Mouse (Mus musculus): ENCODE results near the gene Fosl2. TPM values are rescaled to one million over a fixed set of nuclear protein-coding genes. Genes with fewer than 3 reads are reported as not detected.

Fosl2 gene
- total RNA-seq, 2 experiments from 2014 or later, result 9.9 to 12.4 TPM

DNA sequence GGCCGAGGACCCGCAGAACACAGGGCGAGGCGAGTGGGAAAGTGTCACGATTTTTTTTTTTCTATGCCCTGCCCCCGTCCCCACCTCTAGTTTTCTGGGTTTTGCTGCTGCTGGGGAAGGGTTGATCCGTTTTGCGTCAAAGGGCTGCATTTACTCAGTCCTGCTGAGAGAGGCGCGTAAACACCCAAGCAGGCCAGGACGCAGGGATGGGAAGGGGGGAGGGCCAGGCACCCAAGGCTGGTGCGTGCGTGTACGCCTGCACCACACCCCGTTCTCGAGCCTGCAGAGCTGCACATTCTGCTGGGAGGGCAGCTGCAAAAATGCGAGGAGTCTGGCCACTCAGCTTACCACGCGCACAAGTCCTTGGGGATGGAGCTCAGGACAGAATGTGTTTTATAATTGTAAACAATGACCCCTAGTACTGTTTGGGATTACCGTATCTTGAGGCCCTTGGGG, 2.0 kb upstream of the Fosl2 start:
- peak; percentile 91 for DNase-seq

DNA sequence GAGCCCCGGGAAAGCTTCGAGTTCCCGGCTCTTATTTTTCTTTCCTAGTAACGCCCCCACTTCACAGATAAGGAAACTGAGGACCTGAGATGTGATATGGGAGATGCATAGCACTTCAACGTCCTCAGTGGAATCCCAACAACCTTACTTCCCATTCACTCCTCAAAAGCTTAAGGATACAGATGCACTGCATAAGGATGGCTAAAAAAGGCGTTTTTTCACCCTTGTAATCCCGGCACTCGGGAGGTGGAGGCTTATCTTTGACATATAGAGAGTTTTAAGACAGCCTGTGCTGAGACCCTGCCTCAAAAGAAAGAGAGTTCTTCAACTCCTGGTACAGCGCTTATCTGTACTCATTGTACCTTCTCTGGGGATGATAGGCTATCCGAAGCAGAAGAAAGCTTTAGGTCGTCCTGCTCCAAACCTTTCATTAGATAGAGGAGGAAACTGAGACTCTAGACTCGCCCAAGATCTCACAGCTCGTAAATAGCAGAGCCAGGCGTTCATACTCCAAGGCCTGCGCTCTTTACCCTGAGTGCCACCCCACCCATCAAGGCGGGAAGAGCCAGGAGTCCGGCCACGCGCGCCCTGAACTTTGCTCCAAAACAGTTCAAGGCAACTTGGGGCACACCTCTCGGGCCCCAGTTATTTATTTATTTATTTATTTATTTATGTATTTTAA, 1.4 kb upstream of the Fosl2 start:
- DNase-seq, result peak; percentile 45

GRCm38 (mm10) chr5:32134903-32135335, 682 bp upstream of the Fosl2 start:
- no peak for DNase-seq

- DNase-seq, result peak; percentile 82
Measured at GRCm38 (mm10) chr5:32136301-32136863, 781 bp downstream of the Fosl2 start.

DNA sequence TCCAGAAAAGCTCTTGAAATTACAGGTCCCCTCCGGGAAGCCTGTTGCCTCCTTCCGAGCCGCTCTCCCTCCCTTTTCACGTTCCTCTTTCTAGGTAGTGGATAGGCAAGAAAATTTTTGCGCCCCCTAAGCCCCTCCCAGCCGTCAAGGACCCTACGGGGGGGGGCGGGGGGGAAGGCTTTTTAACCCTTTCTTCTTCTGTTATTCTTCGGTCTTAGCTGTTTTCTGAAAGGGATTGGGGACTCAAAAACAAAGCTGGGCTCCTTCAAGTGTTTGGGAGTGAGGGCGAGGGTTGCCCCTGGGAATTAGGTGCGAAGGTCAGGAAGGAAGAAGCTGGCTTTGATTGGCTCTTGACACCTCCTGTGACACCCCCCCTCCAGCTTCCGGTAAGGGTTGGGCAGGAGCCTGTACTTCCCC, 1.5 kb downstream of the Fosl2 start:
- no peak for DNase-seq

GRCm38 (mm10) chr5:32138446-32139195, 3.0 kb downstream of the Fosl2 start:
- peak; percentile 52 for DNase-seq

DNA sequence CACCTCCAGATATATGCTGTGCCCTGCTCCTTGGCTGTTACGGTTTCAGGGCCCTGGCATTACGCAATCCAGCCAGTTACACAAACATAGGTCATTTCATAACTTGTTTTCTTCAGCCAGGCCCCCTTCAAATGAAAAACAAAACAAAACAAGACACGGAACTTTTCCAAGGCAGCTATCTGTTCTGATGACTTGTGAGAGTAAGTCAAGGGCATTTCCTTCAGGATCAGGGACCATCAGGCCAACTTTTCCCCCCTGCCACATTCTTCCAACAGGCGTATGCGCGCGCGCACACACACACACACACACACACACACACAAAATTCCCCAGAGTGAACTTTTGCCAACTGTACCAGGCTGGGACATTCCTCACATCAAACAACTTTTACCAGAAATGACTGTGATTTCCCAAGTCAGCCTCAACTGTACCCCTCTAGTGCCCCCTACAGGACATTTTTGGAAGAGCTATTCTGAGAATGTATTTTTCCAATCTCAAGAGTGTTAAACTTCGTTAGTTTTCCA, 4.0 kb downstream of the Fosl2 start:
- DNase-seq, result peak; percentile 38

- DNase-seq, result no peak
Measured at GRCm38 (mm10) chr5:32141899-32142298, 6.3 kb downstream of the Fosl2 start.

GRCm38 (mm10) chr5:32143433-32143970, 7.9 kb downstream of the Fosl2 start:
- DNase-seq, result no peak

DNA sequence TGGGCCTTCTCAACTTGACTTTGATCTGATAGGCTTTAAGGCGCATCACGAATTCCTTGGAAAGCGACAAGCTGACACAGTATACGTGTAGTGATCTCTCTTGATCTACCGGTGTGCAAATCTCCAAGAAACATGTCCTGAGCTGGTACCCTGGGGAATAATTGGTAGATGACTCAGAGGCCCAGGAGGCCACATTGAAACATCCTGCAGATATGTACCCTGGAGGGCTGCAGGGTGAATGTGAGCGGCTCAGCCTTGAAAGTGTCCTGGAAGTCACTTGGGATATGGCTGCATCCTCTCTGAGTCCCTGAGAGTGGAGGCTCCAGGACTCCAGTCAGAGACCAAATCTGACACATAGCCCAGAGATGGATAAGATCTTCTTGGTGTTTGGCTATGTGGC, 10.7 kb downstream of the Fosl2 start:
- no peak for DNase-seq

GRCm38 (mm10) chr5:32148593-32148992, 13.0 kb downstream of the Fosl2 start:
- DNase-seq, result no peak

- DNase-seq, result no peak
Measured at GRCm38 (mm10) chr5:32151244-32151643, 15.6 kb downstream of the Fosl2 start.

GRCm38 (mm10) chr5:32152725-32153417, 17.3 kb downstream of the Fosl2 start:
- DNase-seq, result no peak

- no peak for DNase-seq
Measured at GRCm38 (mm10) chr5:32153418-32153740, 17.8 kb downstream of the Fosl2 start.

DNA sequence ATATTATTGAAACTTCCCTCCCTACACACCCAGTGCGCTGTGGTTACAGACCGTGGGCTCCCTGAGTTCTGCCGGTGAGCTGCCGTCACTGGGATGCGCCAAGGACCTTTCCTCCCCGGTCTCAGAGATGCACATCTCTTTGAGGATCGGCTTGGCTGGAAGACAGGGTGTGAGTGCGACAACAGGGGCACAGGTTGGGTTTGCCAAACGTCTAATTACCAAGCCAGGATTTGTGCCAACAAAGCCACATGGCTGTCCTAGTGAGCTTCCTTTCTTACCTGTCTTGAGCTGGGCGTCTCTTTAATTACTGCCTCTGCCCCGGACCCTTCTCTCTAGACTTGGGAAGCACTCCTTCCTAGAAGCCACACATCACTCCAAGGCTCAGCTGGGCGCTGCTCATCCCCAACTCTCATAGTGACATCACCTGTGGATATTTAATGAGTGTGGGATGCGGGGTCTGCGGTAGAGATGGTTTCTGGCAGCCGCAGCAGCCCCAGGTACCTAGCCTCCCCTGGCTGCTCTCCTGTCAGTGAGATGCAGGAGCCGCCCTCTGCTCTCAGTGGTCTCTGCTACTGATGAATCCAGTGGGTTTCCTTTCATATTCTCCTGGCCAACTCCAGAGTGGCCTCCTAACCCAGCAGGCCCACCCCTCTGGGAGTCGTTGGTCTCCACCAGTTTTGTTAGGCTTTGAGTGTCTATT, 18.3 kb downstream of the Fosl2 start:
- DNase-seq, result no peak

DNA sequence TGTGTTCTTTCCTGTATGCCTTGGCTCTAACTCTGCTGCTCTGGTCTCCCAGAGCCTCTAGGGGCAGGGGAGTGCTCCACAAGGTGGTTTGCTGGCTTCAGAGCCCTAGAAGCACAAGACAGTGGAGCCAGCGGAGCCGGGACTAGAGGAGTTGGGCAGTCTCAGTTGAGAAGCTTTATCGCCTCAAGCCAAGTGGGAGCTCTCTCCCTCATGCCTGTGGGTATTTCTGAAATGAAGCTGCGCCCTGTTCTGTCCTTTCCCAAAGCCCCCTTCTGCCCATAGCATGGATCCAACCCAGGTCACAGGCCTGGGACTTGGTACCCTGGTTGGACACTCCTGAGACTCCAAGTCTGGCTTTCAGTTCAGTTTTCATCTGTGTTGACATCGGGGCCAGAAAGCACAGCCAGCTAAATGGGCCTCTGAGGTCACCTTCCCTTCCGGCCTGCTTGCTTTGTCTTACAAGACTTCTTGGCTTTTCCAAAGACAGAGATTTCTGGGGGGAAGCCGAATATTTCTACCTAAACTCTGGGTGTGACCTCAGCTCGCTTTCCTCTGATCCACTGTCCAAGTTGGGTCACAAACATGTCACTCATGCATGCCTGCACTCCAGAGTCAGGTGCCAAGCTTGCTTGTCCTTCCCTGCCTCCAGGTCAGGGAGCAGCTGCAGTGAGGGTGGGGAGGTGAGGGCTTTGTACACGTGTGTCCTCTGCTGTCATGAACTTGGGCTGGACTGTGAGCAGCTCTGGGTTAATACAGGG, 19.5 kb downstream of the Fosl2 start:
- peak; percentile 25 for DNase-seq

- no peak for DNase-seq
Measured at GRCm38 (mm10) chr5:32155927-32156326, 20.3 kb downstream of the Fosl2 start.

GRCm38 (mm10) chr5:32163478-32164043, 28.0 kb downstream of the Fosl2 start:
- DNase-seq, result no peak

GRCm38 (mm10) chr5:32172188-32172587, 36.6 kb downstream of the Fosl2 start:
- no peak for DNase-seq

- no peak for DNase-seq
Measured at GRCm38 (mm10) chr5:32176800-32177199, 41.2 kb downstream of the Fosl2 start.
